Mouse (Mus musculus) layer of hippocampus, postnatal 10 days (tissue): ENCODE measurements at regions not wholly inside any gene's neighbourhood (a gene's known extent, or its start where the extent isn't known, plus 50 kb on each side); places are given as distances from the start of the nearest gene placed in this dataset.

Experiments used
- DNase-seq, 2 experiments: peaks; one replicate each; pipeline ENCODE4 v3.0.0; 2021; ENCODE audit warnings: low spot score in 2 of 2

- no peak for DNase-seq
These were observed 232.5 kb downstream of the 3110018I06Rik start for GRCm38 (mm10) chr12:107720941-107721340.

GRCm38 (mm10) chr12:107723062-107723859 is 234.8 kb downstream of the 3110018I06Rik start:
- no peak for DNase-seq

GRCm38 (mm10) chr12:107723860-107724320 is 235.5 kb downstream of the 3110018I06Rik start:
- DNase-seq, result no peak

- DNase-seq, result no peak
These were observed 236.0 kb downstream of the 3110018I06Rik start for GRCm38 (mm10) chr12:107724467-107724866.

DNA sequence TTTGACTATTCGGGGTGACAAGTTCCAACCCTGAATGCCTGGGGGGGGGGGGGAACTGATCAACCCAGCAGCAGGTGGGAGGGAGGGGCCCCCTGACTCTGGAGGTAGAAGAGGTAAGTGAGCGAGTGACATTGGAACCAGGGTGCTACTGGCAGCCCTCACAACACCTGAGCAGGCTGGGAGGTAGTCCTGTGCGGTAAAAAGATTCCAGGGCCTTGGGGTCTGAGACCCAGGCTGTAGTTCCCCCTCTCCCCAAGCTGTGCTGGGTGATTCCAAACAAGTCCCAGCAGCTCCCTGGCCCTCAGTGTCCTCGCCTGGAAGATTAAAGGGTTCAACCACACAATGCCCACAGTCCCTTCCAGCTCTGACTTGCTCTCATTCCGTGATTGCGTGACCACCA is 240.4 kb downstream of the 3110018I06Rik start:
- DNase-seq, result no peak

DNA sequence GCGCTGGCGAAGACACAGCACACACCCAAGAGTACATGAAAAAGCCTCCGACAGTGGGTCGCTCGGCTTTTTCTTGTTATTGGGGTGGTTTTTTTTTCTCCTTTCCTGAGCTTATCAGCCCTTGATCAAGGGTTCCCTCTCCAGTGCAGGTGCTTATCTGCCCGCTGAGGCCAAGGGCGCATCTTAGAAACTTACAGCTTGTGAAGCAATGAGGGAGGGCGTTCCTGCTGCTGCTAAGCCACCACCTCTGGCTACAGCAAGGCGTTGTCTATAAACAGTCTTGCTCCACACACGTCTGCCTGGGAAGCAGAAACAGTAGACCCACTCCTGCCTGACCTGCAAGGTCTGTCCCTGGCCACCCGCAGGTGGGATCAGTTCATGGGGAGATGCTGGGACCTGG is 240.9 kb downstream of the 3110018I06Rik start:
- DNase-seq, result no peak

- DNase-seq, result no peak
These were observed 242.5 kb downstream of the 3110018I06Rik start for GRCm38 (mm10) chr12:107730940-107731339.

DNA sequence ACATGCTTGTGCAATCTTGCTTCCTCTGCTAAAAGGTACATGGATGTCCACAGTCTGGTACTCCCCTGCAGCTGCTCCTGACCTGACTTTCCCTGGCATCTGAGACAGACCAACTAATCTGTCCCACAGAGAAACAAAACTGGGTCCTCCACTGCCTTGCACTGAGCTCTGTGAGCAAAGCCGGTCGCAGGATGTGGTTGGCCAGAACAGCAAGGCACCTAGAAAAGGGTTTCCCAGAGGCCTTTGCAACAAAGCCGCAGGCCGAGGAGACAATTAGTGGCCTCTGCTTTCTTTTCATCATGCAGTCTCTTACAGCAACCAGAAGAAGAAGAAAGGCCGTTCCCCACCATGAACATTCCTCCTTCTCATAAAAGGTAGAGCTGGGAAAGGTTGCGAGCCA is 246.1 kb downstream of the 3110018I06Rik start:
- DNase-seq, result no peak

DNA sequence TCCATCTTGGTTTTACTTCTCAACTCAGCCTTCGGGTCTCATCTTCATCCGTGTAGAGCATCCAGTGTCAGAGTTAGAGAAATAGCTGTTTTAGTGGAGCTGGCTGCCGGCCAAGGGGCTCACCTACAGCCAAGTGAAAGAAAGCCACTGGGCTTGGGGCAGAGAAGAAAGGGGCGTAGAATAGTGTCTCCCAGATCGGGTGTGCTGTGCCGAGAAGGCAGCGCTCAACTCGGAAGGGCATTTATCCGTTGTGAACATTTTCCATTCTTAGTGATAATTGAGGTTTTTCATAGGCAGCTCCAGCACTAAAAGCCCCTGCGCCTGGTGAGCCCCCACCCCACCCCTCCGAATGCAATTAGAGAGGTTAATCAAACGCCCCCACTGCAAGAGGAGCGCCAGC is 254.2 kb downstream of the 3110018I06Rik start:
- DNase-seq, result no peak

- DNase-seq, result no peak
These were observed 256.4 kb downstream of the 3110018I06Rik start for GRCm38 (mm10) chr12:107744822-107745221.

GRCm38 (mm10) chr12:107748481-107749380 is 254.7 kb downstream of the Bcl11b start:
- no peak for DNase-seq

DNA sequence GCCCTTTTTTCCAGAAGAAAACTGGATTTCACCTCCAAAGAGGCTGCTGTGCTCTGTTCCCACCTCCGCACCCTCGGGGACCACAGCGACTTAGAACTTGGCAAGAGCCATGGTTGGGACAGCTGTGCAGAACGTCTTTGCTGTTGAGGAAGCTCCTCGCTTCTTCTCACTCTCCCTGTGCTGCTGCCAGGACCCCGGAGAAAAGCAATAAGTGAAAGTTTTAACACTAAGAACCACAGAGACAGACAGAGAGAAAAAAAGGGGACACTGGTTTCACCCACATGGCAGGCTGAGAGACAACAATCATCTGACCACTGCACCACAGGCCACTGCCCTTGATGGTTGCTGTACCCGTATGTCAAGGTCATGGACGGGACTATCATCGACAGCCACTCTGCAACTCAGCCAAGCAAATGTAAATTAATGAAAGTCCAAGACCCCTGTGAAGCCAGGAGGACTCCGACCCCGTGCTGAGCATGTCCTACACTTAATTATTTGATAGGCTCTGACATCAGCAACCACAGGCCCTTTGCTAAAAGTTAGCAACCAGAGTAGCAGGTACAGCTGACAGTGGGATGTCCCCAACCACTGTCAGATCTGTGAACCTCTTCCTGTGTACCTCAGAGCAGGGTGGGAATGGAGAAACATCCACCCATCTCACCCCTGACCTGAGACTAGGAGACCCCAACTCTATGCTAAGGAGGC is 253.9 kb downstream of the Bcl11b start:
- no peak for DNase-seq

DNA sequence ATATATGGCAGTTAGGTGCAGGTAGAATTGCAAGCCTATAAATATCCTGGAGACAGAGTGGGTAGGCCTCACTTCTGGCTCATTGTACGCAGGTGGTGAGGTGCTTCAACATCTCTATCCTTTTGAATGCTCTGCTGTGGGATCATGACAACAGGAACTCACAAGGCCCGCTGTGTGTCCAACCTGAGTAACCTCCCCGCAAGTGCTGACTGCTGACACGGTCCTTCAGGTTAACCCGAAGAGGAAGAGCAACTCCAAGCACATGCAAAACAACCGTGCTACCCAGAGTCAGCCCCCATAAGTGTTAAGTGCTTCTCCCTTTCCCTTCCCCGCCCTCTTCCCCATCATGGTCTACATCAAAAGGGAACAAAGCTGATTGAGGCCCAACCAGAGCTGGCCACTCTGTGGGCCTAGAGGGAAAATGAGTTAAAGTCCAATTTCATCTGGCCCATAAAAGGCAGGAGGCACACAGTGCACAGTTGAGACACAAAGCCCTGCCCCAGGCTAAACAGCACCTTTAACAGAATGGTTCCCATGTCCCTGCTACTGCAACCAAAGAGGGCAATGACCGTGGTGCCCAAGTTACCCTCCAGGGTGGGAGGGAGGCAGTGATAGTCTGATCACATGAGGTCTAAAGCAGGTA is 253.0 kb downstream of the Bcl11b start:
- DNase-seq, result no peak

GRCm38 (mm10) chr12:107752126-107752525 is 251.3 kb downstream of the Bcl11b start:
- no peak for DNase-seq

GRCm38 (mm10) chr12:107752587-107752986 is 250.8 kb downstream of the Bcl11b start:
- no peak for DNase-seq

DNA sequence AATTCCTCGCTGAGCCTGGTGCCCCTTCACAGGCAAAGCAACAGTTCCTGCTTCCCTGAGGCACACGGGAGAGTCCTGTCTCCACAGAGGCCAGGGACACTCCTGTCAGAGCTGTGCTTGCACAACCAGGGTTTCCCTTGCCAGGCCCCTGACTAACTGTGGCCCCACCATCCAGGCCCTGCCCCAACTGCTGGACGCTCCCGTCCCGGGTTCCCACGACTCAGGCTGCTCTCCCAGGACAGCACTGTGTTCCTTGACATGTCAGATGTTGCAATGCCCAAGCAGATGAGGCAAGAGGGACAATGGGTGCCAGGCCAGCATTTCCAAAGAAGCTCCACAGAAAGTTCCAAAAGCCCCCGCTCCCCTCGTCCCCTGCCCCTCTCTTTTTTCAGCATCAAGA is 250.4 kb downstream of the Bcl11b start:
- DNase-seq, result no peak

- DNase-seq, result no peak
These were observed 249.9 kb downstream of the Bcl11b start for GRCm38 (mm10) chr12:107753536-107753935.

DNA sequence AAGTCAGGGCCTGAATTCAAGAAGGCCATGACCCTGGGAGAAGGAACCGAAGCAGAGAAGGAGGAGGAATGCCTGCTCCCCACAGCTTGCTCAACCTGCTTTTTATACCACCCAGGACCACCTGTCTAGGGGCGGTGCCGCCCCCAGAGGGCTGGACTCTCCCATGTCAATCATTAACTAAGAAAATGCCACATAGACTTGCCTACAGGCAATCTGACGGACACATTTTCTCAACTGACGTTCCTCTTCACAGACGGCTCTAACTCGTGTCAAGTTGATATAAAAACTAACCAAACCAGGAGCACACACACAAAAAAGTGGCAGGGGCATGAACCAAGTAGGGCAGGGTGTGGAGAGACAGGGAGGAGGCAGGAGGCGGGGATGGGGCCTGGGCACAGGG is 248.5 kb downstream of the Bcl11b start:
- no peak for DNase-seq

GRCm38 (mm10) chr12:107755820-107756517 is 247.4 kb downstream of the Bcl11b start:
- DNase-seq, result no peak

- DNase-seq, result no peak
These were observed 246.2 kb downstream of the Bcl11b start for GRCm38 (mm10) chr12:107757184-107757583.
